Mouse (Mus musculus) R1 (cell line): ENCODE results near the gene Srl.
"Not testable (repeated sequence)": the region's sequence is repeated elsewhere in the genome, so short reads cannot be mapped to it uniquely, and the experiment has no call there.

ENCODE experiments used
- DNase-seq: peaks from one replicate; pipeline ENCODE4 v3.0.0-alpha.2; 2018; ENCODE audit warnings: low read depth, low spot score

The Srl gene

GRCm38 (mm10) chr16:4474040-4474881, 67.4 kb downstream of the Srl start:
- DNase-seq: not testable (repeated sequence)

- DNase-seq: no peak
These were observed 68.4 kb downstream of the Srl start for GRCm38 (mm10) chr16:4473231-4473630.

GRCm38 (mm10) chr16:4472687-4473086, 68.9 kb downstream of the Srl start:
- DNase-seq: no peak

GRCm38 (mm10) chr16:4469599-4470352, 71.8 kb downstream of the Srl start:
- DNase-seq: peak; percentile 35

GRCm38 (mm10) chr16:4464529-4465089, 77.0 kb downstream of the Srl start:
- no peak for DNase-seq

- no peak for DNase-seq
These were observed 83.7 kb downstream of the Srl start for GRCm38 (mm10) chr16:4457927-4458326.

GRCm38 (mm10) chr16:4456391-4456790, 85.2 kb downstream of the Srl start:
- DNase-seq: no peak

- DNase-seq: no peak
These were observed 85.9 kb downstream of the Srl start for GRCm38 (mm10) chr16:4455693-4456092.

- DNase-seq: no peak
These were observed 87.1 kb downstream of the Srl start for GRCm38 (mm10) chr16:4454563-4454962.

- DNase-seq: no peak
These were observed 92.2 kb downstream of the Srl start for GRCm38 (mm10) chr16:4449418-4449817.

GRCm38 (mm10) chr16:4448235-4448634, 93.4 kb downstream of the Srl start:
- DNase-seq: peak; percentile 27

GRCm38 (mm10) chr16:4446395-4446794, 95.2 kb downstream of the Srl start:
- DNase-seq: no peak

- no peak for DNase-seq
These were observed 97.2 kb downstream of the Srl start for GRCm38 (mm10) chr16:4444378-4444777.

- DNase-seq: no peak
These were observed 102.1 kb downstream of the Srl start for GRCm38 (mm10) chr16:4439302-4440066.

- no peak for DNase-seq
These were observed 104.9 kb downstream of the Srl start for GRCm38 (mm10) chr16:4436738-4437137.

GRCm38 (mm10) chr16:4435371-4435770, 106.2 kb downstream of the Srl start:
- no peak for DNase-seq

GRCm38 (mm10) chr16:4431841-4432240, 109.8 kb downstream of the Srl start:
- DNase-seq: no peak

- no peak for DNase-seq
These were observed 110.6 kb downstream of the Srl start for GRCm38 (mm10) chr16:4431013-4431412.

- DNase-seq: no peak
These were observed 111.4 kb downstream of the Srl start for GRCm38 (mm10) chr16:4430232-4430631.
